Mouse (Mus musculus): ENCODE measurements around the gene N4bp2l1.

The N4bp2l1 gene

GRCm38 (mm10) chr5:150561783-150562182 lies 35.2 kb downstream of the N4bp2l1 start:
- no peak for DNase-seq (ENCODE audit: low read depth)

- DNase-seq (ENCODE audit: low read depth): no peak
Observed at GRCm38 (mm10) chr5:150561376-150561775, 35.6 kb downstream of the N4bp2l1 start.

DNA sequence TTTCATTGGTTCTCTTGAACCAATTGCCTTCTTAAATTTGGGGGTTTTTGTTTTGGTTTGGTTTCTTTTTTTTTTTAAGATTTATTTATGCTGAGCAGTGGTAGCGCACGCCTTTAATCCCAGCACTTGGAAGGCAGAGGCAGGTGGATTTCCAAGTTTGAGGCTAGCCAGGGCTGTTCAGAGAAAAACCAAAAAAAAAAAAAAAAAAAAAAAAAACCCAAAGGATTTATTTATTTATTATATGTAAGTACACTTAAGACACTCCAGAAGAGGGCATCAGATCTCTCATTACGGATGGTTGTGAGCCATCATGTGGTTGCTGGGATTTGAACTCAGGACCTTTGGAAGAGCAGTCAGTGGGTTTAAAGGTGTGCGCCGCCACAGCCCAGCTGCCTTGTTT lies 36.1 kb downstream of the N4bp2l1 start:
- no peak for DNase-seq (ENCODE audit: low read depth)

- no peak for DNase-seq (ENCODE audit: low read depth)
Observed at GRCm38 (mm10) chr5:150559519-150560103, 37.4 kb downstream of the N4bp2l1 start.

DNA sequence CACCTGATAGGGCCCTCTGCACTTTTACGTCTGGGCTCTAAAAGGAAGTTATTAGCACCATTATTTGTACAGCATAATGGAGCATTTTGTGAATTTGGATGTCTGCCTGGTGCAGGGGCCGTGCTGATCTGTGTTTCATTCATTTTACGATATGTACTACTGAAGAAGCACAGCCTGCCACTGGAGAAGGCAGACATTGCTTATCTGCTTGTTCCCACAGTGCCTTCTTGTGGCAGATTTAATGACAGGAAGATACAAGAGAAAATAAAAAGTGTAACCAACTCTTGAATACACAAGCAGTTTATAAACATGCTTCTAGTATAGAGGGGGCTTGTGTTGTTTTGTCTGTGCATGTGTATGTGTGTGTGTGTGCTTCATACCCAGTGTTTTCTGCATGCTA lies 45.4 kb downstream of the N4bp2l1 start:
- DNase-seq (ENCODE audit: low read depth): no peak

GRCm38 (mm10) chr5:150543184-150543583 lies 53.8 kb downstream of the N4bp2l1 start:
- DNase-seq (ENCODE audit: low read depth): no peak

GRCm38 (mm10) chr5:150541302-150541701 lies 55.7 kb downstream of the N4bp2l1 start:
- DNase-seq (ENCODE audit: low read depth): no peak

GRCm38 (mm10) chr5:150525239-150525638 lies 71.7 kb downstream of the N4bp2l1 start:
- DNase-seq (ENCODE audit: low read depth): no peak

GRCm38 (mm10) chr5:150522867-150523234 lies 74.1 kb downstream of the N4bp2l1 start:
- DNase-seq (ENCODE audit: low read depth): no peak

- peak; percentile 93 for DNase-seq (ENCODE audit: low read depth)
Observed at GRCm38 (mm10) chr5:150521937-150522866, 74.8 kb downstream of the N4bp2l1 start, which contains the start of gene Brca2. TSS of gene Brca2 (plus strand) at chr5:150522630.

All from induced T-regulatory cell, adult 2 months (primary cell).